Mouse (Mus musculus) heart, embryonic 11.5 days (tissue): ENCODE results near the gene Mrpl23. TPM values are rescaled to one million over a fixed set of nuclear protein-coding genes. Genes with fewer than 3 reads are reported as not detected.
A peak's percentile ranks its signal among the peaks of the same experiment; 100 is the strongest.

Experiments used
- ATAC-seq: fragments of 200-750 bp; cut with Nextera tagmentation; replicated peaks from 2 replicates; pipeline ENCODE4 v1.8.0; 2017; ENCODE audit warnings: moderate library complexity; ENCODE audit not compliant: insufficient number of reproducible peaks, low FRiP score, low TSS enrichment
- H3K27ac ChIP-seq: fragments of 300-500 bp; sonication (generic); 2 replicates; pipeline ENCODE4 v1.5.1; 2014; ENCODE audit warnings: mild to moderate bottlenecking, low read depth, low read length
- H3K27me3 ChIP-seq: fragments of 300-500 bp; sonication (generic); 2 replicates; pipeline ENCODE4 v1.6.1; 2014; ENCODE audit warnings: mild to moderate bottlenecking, low read length, mixed read lengths; ENCODE audit not compliant: control insufficient read depth, insufficient read depth
- H3K36me3 ChIP-seq: fragments of 300-500 bp; sonication (generic); 2 replicates; pipeline ENCODE4 v1.6.1; 2014; ENCODE audit warnings: mild to moderate bottlenecking, low read length, moderate library complexity, mixed read lengths; ENCODE audit not compliant: control insufficient read depth, insufficient read depth
- H3K4me1 ChIP-seq: fragments of 300-500 bp; sonication (generic); 2 replicates; pipeline ENCODE4 v1.6.1; 2014; ENCODE audit warnings: low read length; ENCODE audit not compliant: control insufficient read depth, insufficient read depth
- H3K4me2 ChIP-seq: fragments of 300-500 bp; sonication (generic); 2 replicates; pipeline ENCODE4 v1.6.1; 2014; ENCODE audit warnings: mild to moderate bottlenecking, moderate library complexity
- H3K4me3 ChIP-seq: fragments of 300-500 bp; sonication (generic); 2 replicates; pipeline ENCODE4 v1.5.1; 2014; ENCODE audit warnings: low read depth, low read length
- H3K9ac ChIP-seq: fragments of 300-500 bp; sonication (generic); 2 replicates; pipeline ENCODE4 v1.6.1; 2014; ENCODE audit warnings: mild to moderate bottlenecking, low read depth, low read length, moderate library complexity
- H3K9me3 ChIP-seq: fragments of 300-500 bp; sonication (generic); replicated peaks from 2 replicates; pipeline ENCODE4 v1.6.1; 2016; ENCODE audit warnings: low read length; ENCODE audit not compliant: control insufficient read depth
- WGBS: fragments of 180-500 bp; shearing (Covaris S2); extraction: QIAGEN DNeasy Blood & Tissue Kit; methylation state at CpG from one replicate; pipeline ENCODE4 v1.1.7; 2014; ENCODE audit not compliant: insufficient replicate concordance; 5-methylcytosine and 5-hydroxymethylcytosine counted together
- polyA plus RNA-seq: library from polyadenylated mRNA; unstranded; fragments of >200 nt; fragmentation: Nextera tagmentation; extraction: Ambion mirVana; gene quantifications from 2 replicates; pipeline ENCODE4 v1.2.1, GENCODE M21; 2014

Mrpl23 gene
- polyA plus RNA-seq, 1 experiment from 2014 or later, result 15.4 TPM

DNA sequence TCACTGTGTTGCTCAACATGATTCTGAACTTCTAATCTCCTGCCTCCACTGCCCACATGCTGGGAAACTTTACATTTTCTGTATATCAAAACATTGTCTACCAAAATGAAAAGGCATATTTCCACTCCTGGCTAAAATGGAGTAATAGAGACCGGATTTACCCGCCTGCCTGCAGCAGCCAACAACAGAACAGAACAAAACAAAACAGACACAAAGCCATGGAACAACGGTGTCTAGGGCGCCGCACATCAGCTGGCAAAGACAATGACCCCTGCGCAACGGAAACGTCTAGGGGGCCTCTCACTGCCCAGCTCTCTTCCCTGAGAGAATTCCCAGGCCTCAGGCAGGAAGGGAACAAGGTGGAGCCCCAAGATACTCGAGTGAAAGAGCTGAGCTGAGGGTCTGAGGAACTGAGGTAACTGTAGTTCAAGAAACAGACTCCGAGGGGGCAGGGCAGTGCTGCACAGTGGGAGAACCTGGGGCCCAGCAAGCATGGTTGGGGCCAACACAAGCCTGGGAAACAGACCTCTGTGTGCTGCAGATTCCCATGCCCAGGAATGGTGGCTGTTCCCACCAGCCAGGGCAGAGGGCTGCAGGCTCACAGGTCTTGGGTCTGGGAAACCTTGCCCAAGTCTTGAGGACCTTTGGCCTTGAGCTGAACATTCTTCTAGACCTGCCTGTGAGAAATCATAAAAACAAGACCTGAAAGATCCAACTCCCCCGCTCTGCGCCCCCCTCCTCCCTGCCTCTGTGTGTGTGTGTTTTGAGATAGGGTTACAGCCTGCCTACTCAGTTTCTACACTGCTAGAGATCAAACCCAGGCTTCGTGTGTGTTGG is 6.9 kb upstream of the Mrpl23 start:
- H3K27me3 ChIP-seq, result no peaks in the 10 kb centered on the region
- peak overlapping the region; percentile 2; the same call in 1 of the 2 replicates for H3K4me2 ChIP-seq
- peaks cover 53% of the 10 kb centered on the region for H3K4me1 ChIP-seq
- no peaks in the 10 kb centered on the region for H3K9me3 ChIP-seq
- no peaks in the 10 kb centered on the region for H3K36me3 ChIP-seq
- no peak overlapping the region for H3K4me3 ChIP-seq
- H3K27ac ChIP-seq, result peak overlapping the region; percentile 93
- H3K9ac ChIP-seq, result peak overlapping the region; percentile 59
- ATAC-seq, result peak; percentile 57
- WGBS, result 37% methylated on average over 13 of the region's 13 CpGs

DNA sequence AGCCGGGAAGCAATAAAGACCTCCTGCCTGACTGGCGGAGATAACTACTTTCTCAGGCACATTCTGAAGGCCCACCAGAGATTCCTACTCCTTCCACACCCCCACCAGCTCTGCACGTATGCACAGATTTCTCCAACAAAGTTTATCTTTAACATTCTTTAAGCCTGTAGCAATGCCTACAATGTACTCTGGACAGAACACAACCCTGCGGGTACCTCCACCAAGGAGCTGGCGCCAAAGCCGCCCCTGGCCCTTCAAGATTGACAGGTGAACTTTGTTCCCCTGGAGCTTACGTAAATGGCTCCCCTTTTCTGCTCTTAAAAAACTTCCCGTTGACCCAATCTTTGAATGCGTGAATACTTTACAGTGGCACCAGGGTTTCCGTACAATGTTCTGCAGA is 3.1 kb upstream of the Mrpl23 start:
- Histone ChIP-seq H3K27ac (peak overlapping the region; percentile 78), H3K4me3 (no peak overlapping the region), H3K36me3 (no peaks in the 10 kb centered on the region), H3K9ac (no peak overlapping the region), H3K4me2 (no peak overlapping the region), H3K9me3 (no peaks in the 10 kb centered on the region), H3K4me1 (peaks cover 55% of the 10 kb centered on the region), H3K27me3 (no peaks in the 10 kb centered on the region)
- no peak for ATAC-seq
- WGBS, result 31% methylated on average over 10 of the region's 10 CpGs

- Histone ChIP-seq H3K9me3 (no peaks in the 10 kb centered on the region), H3K4me3 (no peak overlapping the region), H3K27ac (peak overlapping the region; percentile 82), H3K36me3 (no peaks in the 10 kb centered on the region; the same call in 1 of the 2 replicates), H3K27me3 (no peaks in the 10 kb centered on the region), H3K9ac (0 out of 2 replicates have a peak overlapping the region, but pooled peaks have one; percentile 5), H3K4me1 (peaks cover 40% of the 10 kb centered on the region), H3K4me2 (peak overlapping the region; percentile 62; the same call in 1 of the 2 replicates)
- no peak for ATAC-seq
- 83% methylated on average over 4 of the region's 4 CpGs for WGBS
Observed at GRCm38 (mm10) chr7:142531973-142532521, 439 bp upstream of the Mrpl23 start.

DNA sequence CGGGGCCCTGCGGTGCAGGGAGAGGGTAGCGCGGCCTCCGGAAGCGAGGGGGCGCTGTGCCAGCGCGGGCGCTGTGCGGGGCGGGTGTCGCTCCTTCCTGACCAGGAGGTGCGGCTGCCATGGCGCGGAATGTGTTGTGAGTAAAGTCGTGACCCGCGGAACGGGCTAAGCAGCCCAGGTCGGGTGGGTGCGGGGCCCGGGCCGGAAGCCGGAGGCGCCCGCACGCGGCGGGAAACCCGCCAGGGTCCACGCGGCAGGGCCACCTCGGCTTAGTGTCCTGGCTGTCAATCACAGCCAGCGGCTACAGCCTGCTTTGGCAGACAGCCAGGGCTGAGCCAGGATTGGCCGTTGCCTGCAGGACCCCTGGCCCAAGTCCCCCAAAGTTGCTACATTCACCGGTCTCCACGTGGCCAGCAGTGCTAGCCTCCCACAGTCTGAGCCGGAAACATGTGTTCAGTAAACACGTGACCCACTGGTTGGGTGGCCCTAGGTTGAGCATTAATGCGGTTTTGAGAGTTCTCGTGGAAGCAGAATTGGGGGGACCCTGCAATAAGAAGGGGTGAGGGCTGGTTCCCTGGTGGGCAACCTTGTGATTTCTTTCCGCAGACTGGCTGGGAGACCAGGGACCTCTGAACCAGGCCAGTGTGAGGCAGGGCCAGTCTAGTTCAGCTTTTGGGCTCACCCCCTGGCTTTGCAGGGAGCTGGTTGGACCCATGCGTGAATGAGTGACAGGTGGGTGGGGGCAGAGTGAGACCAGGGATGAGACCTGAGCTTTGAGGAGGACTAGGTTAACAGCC is 771 bp downstream of the Mrpl23 start:
- Histone ChIP-seq H3K9me3 (no peaks in the 10 kb centered on the region), H3K27ac (peak overlapping the region; percentile 82), H3K4me1 (peaks cover 46% of the 10 kb centered on the region), H3K27me3 (no peaks in the 10 kb centered on the region), H3K4me2 (peak overlapping the region; percentile 62), H3K36me3 (no peaks in the 10 kb centered on the region; the same call in 1 of the 2 replicates), H3K9ac (peak overlapping the region; percentile 72), H3K4me3 (peak overlapping the region; percentile 49)
- 2% methylated on average over 33 of the region's 44 CpGs for WGBS
- peak; percentile 72 for ATAC-seq

DNA sequence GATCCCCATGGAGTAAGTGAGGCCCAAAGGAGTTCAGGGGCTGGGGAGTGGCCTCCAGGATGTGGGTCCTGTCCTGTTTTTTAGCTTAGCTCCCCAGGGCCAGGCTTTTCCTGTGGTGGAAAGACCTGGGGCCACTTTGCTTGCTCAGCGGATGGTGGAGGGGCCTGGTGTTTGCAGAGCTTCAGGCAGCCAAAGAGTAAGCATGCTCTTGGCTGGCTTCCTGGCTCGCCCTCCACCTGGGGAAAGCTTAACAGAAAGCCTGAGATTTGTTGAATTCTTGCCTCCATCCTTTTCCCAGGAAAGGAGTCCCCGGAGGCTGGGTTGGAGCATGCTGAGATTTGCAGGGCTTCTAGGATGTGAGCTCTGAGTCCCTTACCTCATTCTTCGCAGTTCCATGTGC is 2.6 kb downstream of the Mrpl23 start:
- WGBS, result 81% methylated on average over 4 of the region's 4 CpGs

GRCm38 (mm10) chr7:142535832-142536231 is 3.3 kb downstream of the Mrpl23 start:
- Histone ChIP-seq H3K9me3 (no peaks in the 10 kb centered on the region), H3K4me3 (no peak overlapping the region), H3K27ac (peak overlapping the region; percentile 82), H3K27me3 (no peaks in the 10 kb centered on the region), H3K4me1 (peaks cover 52% of the 10 kb centered on the region), H3K9ac (no peak overlapping the region), H3K36me3 (no peaks in the 10 kb centered on the region; the same call in 1 of the 2 replicates), H3K4me2 (no peak overlapping the region)
- WGBS, result 94% methylated on average over 5 of the region's 5 CpGs
- ATAC-seq, result no peak

More for the DNA sequence above, 2.6 kb downstream of the Mrpl23 start:
- Histone ChIP-seq H3K4me2 (no peak overlapping the region), H3K27me3 (no peaks in the 10 kb centered on the region), H3K4me3 (no peak overlapping the region), H3K9ac (peak overlapping the region; percentile 60; the same call in 1 of the 2 replicates), H3K36me3 (no peaks in the 10 kb centered on the region; the same call in 1 of the 2 replicates), H3K27ac (peak overlapping the region; percentile 82), H3K4me1 (peaks cover 49% of the 10 kb centered on the region), H3K9me3 (no peaks in the 10 kb centered on the region)
- ATAC-seq, result no peak

- H3K9ac ChIP-seq, result no peak overlapping the region
- no peak overlapping the region for H3K4me3 ChIP-seq
- no peaks in the 10 kb centered on the region; the same call in 1 of the 2 replicates for H3K36me3 ChIP-seq
- H3K27ac ChIP-seq, result peak overlapping the region; percentile 84
- ATAC-seq, result no peak
- 48% methylated on average over 5 of the region's 5 CpGs for WGBS
- H3K27me3 ChIP-seq, result no peaks in the 10 kb centered on the region
- no peak overlapping the region for H3K4me2 ChIP-seq
- H3K4me1 ChIP-seq, result peaks cover 55% of the 10 kb centered on the region
- no peaks in the 10 kb centered on the region for H3K9me3 ChIP-seq
Observed at GRCm38 (mm10) chr7:142537181-142537580, 4.7 kb downstream of the Mrpl23 start.

GRCm38 (mm10) chr7:142537879-142538278 is 5.4 kb downstream of the Mrpl23 start:
- 11% methylated on average over 6 of the region's 6 CpGs for WGBS
- H3K36me3 ChIP-seq, result no peaks in the 10 kb centered on the region; the same call in 1 of the 2 replicates
- H3K27me3 ChIP-seq, result no peaks in the 10 kb centered on the region
- no peak overlapping the region for H3K4me3 ChIP-seq
- H3K4me1 ChIP-seq, result peaks cover 55% of the 10 kb centered on the region
- H3K9me3 ChIP-seq, result no peaks in the 10 kb centered on the region
- ATAC-seq, result peak; percentile 22; the same call in 1 of the 2 replicates
- H3K9ac ChIP-seq, result peak overlapping the region; percentile 69
- H3K27ac ChIP-seq, result peak overlapping the region; percentile 84
- H3K4me2 ChIP-seq, result no peak overlapping the region
